Mouse (Mus musculus) kidney, postnatal 10 days (tissue): ENCODE measurements around the gene Stk38.
A peak's percentile ranks its signal among the peaks of the same experiment; 100 is the strongest.
"Not testable (repeated sequence)": the region's sequence is repeated elsewhere in the genome, so short reads cannot be mapped to it uniquely, and the experiment has no call there.

Source experiments
- DNase-seq: peaks from one replicate; pipeline ENCODE4 v3.0.0; 2021; ENCODE audit warnings: mixed read lengths

The Stk38 gene

DNA sequence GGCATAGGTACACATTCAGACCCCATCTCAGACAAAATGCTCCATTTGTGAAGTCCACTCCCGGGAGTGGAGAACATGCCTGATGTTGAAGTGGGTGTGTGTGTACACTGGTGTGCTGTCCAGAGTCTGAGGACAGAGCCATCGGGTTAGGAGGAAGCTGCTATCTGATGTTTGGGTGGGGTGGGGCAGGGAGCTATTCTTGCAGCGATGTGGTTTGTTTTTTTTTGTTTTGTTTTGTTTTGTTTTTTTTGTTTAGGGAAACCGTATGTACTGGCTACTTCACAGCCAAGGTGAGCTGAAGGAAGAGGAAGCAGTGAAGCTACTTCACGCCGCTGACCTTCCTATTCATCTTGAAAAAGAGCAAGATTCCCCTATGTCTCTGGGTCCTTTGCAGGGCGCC lies 983 bp downstream of the Stk38 start:
- DNase-seq: no peak

DNA sequence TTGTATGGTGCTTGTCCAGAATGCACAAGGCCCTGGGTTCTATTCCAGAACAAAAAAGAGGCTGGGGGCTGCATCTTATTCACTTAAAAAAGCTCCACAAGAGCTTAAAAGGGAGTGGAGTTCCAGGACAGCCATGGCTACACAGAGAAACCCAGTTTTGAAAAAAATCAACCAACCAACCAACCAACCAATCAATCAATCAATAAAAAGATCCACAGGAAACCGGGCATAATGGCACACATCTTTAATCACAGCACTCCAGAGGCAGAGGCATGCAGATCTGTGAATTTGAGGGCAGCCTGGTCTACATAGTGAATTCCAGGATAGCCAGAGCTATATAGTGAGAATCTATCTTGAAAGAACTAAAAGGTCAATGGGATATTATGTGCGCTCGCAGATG lies 2.8 kb downstream of the Stk38 start:
- DNase-seq: no peak

DNA sequence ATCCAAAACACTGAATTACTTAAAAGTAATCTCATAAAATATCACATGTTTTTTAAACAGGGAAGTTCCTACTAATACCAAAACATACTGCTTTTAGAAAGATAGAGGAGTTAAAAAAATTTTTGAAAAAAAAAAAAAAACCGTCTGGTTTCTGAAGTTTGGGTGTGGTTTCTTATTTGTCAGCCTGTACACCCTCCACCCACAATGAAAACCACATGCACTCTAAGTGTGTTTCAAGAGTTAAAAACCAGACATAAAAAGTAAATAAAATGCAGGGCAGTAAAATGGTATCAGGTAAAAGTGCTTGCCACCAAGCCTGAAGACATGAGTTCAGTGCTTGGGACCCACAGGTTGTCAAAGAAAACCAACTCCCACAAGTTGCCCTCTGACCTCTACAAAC lies 4.1 kb downstream of the Stk38 start:
- no peak for DNase-seq

DNA sequence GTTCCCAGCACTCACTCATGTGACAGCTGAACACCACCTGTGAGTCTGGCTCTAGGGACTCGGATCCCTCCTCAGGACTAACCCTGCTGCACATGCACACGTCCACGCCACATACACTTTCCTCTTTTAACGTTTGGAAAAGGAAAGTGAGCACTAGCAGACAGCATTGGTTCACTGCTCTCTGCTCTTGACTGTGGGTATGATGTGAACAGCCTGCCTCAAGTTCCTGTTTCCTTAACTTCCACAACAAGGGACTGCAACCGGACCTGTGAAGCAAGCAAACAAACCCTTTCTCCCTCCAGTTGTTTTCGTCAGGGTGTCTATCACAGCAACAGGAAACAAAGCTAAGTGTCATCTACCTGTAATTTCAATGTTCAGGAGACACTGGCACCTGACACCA lies 7.3 kb downstream of the Stk38 start:
- no peak for DNase-seq

DNA sequence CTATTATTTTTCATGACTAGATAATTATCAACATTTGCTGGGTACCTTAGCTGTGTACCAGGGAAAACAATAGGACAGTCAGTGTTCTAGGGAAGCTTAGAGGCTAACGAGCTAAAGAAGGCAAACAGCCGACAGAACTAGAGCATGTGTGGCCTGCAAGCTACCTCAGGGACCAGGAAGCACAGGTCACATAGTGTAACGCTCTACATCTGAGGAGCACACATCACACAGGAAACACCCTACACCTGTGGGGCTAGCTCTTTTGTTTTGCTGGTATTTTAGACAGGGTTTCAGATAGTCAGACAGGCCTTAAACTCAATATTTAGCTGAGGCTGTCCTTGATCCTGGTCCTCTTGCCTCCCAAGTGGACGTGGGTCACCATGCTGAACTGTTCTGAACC lies 13.2 kb downstream of the Stk38 start:
- DNase-seq: no peak

DNA sequence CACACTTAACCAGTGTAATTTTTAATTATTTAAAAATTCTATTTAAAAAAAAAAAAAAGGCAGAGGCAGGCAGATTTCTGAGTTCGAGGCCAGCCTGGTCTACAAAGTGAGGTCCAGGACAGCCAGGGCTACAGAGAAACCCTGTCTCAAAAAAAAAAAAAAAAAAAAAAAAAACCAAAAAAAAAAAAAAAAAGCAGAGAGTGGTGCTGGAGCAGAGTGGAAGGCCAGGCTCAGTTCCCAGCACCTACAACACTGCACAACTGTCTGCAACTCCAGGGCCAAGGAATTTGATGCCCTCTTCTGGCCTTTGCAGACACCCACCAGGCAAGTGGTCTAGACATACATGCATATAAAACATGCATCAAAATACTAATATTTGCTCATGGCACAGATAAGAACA lies 14.8 kb downstream of the Stk38 start:
- not testable (repeated sequence) for DNase-seq

DNA sequence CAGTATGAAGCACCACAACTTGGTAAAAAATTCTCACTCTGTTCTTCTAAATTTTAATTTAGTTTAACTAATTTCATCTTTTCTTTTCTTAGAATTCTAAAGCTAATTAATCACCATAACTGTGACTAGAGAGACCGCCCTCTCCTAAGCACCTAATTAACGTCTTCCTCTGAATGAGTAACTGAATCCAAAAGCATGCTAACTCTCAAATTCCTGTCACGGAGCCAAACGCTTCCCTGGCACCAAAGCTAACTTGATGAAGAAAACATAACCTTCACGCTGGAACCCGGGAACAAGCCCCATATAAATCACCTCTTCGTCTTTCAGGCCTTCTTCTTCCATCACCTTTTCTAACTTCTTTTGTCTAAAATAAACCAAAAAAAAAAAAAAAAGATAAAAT lies 15.7 kb downstream of the Stk38 start:
- peak; percentile 73 for DNase-seq

DNA sequence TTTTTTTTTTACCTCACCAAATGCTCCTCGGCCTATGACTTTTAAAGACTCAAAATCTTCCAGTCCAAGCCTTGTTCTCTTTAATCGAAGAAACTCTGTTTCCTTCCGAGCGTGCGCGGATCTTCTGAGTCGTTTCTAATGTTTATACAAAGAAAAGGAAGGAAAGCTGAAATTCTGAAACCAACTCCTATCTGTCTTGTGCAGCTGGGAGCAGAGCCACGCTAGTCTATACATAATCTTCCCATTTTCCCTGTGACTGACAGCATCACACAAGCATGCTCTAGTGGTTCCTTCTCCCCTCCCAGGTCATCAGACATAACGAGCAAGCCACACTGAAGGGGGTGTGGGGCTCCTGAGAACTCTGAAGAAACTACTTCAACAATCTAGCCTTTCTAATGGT lies 16.5 kb downstream of the Stk38 start:
- DNase-seq: no peak

DNA sequence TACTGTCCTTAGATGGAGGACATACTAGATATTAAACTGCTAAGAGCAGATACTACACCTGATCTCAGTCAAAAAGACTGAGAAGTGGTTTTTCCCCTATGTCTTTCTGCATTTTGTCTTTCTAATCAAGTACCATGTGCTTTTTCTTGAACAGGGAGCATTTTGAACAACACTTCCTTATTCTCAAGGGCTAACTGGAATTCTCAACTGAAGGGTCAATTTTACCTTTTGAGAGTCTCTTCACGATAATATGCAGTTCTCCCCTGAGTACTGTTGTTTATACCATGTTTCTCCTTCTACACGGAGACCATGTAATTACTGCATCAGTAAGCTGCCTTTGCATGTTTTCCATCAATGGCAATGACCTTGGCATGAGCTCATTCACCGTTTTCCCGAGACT lies 17.7 kb downstream of the Stk38 start:
- DNase-seq: no peak

DNA sequence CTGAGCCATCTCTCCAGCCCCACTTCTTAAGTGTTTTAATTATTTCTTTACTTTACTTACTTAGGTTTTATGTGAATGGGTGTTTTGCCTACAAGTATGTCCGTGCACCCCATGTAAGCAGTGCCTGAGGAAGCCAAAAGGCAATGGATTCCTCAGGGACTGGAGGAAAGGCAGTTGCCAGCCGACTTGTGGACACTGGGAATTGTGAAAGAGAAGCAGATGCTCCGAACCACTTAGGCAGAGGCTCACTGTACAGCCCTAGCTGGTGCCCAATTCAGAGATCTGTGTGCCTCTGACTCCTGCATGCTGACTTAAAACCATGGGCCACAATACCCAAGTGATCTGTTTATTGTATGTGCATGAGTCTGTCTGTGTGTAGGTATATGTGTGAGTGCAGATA lies 18.8 kb downstream of the Stk38 start:
- DNase-seq: no peak

DNA sequence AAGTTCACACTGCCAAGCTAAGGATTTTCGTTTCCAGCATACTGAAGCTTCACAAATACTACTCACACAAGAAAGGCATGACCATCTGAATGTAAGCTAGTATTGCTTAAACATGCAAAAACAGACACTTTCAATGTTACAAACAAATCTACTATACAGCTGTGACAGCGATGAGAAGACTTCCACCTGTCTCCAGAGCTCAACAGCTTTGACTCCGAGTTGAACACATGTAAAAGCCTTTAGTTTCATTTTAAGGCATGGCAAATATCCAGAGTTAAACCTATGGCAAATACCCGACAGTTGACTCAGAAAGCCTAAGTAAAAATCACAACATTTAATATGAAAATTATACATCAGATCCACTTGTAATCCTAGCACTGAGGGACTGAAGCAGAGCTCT lies 19.5 kb downstream of the Stk38 start:
- DNase-seq: no peak

DNA sequence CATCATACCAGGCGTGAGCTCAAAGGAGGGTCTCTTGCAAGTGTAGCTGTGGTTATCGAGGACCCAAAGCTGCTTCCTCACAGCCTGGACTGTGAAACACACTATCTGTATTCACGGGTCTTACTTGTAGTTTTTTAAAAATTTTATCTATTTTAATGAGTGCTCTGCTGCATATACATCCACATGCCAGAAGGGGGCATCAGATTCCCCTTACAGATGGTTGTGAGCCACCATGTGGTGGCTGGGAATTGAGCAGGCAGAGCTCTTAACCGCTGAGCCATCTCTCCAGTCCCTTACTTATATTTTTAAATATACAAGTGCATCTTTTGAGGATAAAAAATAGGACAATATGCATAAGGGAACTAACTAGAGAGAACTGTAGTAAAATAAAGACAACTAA lies 20.1 kb downstream of the Stk38 start:
- DNase-seq: peak; percentile 61

DNA sequence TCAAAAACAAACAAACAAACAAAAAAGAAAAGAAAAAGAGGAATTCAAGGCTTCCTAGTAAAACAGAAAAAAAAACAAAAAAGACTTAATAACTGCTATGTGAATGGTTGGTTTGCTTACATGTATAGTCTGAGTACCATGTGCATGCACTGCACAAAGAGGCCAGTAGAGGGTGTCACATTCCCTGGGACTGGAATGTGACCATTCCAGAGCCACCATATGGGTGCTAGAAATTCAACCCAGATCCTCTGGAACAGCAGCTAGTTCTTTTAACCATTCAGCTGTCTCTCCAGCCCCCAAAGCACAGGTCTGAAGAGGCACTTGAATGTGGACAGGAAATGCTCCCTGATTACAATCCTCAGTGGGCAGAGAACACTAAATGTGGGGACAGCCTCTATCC lies 21.0 kb downstream of the Stk38 start:
- DNase-seq: peak; percentile 48

DNA sequence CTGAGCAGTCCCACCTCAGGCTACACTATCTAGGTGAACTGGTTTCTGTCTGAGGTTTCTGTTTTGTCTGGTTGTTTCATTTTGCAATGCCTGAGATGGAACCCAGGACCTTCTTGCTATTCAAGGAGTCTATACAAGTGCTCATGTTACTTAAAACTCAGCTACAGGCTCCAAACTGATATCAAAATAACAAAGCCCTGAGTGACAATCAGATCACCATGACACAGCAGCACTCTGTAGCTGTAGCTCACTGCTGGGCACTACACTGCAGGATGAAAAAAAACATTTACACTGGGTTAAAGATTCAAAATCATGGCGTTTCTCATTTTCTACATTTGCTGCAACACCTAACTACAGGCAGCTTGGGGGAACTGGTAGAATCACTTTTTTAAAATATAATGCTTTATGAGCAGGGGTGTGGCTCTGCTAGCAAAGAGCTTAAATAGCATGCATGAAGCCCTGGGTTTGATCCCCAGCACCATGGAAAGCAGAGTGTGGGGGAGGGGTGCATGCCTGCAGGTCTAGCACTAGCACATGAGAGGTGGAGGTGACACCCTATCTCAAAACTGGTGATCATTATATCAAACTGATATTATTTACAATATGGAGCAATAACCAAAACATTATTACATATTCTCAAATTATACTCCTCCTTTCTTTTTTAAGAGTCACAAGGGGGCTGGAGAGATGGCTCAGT lies 22.9 kb downstream of the Stk38 start:
- DNase-seq: no peak

DNA sequence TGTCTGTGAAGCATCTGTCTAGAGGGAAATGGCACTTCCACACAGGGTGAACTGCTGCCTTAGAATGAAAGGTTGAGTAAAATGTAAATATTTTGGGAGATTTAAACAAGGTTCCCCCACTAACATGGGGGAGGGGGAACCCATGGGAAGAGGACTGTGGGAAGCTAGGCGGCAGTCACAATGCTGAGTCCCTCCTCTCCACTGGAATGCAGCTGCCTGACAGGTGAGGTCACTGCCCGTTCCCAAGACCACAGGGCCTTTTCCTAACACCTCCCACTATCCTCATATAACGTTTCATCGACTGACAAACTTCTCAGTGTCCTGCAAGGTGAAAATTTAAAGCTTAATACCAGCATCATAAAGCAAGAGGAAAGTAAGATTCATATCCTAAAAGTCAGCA lies 25.2 kb downstream of the Stk38 start:
- DNase-seq: no peak

DNA sequence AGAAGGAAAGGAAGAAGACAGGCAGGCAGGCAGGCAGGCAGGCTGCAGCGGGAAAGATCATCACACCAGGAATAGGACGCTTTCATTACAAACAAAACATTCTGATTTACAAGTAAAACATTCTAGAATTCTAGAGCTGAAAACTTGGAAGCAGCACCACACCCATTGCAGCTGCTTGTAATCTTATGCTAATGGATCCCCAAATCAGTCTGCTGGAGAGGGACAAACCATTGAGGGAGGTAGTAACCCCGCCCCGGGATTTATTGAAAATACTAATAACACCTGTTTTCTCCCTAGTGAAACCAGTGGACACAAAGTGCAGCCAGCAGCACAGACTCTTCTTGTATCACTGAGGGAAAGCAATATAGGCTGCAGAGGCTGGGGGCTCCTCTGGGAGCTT lies 26.7 kb downstream of the Stk38 start:
- DNase-seq: no peak

DNA sequence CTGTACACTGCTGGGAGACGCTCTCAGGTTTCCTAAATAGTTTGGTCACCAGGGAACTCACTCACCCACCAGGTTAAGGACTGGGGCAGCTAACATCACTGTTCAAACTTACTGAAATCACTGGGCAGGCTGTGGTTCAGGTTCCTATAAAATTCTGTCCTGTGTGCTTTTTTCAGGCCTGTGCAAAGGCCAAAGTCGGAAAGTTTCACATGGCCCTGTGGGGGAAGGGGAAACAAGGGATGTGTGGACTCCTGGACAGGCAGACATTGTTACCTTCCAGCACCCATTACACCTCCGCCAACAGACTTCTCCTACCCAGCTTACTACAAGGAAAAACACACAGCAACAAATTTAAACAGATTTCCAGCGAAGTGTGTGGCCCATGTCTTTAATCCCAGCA lies 28.7 kb downstream of the Stk38 start:
- no peak for DNase-seq

DNA sequence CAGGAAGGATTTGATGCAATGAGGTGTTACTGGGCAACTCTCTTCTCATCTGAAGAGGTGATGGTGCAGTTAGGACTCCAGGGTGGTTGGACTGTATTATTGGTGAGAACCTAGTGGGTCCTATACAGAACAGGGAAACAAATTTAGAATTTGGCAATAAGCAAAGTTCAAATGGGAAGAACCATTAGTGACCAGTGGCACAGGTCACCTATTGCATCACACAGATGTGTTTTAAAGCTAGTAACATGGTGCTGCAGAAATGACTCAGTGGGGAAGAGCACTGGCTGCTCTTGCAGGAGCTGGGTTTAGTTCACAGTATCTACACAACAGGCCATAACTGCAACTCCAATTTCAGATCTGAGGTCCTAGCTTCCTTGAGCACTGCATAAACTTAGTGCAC lies 37.7 kb downstream of the Stk38 start:
- DNase-seq: no peak

DNA sequence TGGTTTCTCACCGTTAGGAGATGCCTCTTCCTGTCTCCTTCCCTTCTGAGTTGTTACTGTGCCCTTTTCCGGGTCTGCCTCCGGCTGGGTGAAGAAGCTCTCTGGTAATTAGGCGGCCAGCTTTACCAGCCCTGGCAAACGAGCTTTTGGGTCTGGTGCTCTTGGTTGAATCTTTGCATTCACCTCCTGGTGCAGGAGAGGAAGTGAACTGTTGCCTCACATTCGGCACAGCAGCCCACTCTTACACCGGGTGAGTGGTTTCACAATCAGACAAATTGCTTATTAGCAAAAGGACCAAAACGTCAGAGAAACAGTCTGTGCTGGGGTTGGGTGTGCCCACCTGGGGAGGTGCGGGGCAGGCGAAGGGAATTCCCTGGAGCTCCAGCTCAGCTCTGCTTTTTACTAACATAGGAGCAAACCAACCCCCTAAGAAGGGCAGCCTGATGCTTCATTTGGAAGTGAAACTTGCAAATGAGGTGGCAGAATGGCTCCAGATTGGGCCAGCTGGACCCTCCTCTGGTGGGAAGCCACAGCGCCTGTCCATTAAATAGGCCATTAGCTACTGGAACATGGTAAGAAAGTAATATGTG lies 40.7 kb downstream of the Stk38 start:
- no peak for DNase-seq

DNA sequence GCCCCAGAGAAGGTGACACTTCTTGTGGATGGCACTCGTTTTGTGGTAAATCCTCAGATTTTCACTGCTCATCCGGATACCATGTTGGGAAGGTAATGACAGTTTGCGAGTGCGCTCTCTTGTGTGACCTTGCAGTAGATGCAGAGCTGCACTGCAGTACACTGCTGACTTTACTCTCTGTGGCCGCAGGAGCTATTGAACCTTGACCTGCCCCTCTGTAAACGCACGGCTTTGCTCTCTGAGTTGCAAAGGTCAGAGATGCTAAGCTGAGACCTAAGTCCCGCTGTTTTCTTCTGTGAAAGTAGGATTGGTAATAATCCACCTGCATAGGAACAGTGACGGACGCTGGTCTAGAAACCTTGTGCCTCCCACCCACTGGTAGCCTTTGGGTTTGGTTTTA lies 46.2 kb downstream of the Stk38 start:
- no peak for DNase-seq

DNA sequence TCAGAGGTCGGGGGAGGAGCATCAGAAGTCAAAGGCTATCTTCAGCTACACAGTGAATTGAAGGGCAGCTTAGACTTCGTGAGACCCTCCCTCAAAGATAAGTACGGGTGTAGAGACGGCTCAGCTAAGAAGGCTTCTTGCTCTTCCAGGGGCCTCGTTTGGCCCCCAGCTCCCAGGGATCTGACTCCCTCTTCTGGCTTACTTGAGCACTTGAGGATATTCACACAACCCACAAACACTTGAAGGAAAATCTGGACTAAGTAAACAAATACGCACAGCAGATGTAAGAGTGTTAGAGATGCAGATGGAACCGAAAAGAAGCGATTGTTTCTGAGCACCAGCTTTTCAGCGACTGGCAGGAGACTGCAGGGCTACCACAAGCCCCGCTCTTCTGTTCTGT lies 47.2 kb downstream of the Stk38 start:
- DNase-seq: no peak

DNA sequence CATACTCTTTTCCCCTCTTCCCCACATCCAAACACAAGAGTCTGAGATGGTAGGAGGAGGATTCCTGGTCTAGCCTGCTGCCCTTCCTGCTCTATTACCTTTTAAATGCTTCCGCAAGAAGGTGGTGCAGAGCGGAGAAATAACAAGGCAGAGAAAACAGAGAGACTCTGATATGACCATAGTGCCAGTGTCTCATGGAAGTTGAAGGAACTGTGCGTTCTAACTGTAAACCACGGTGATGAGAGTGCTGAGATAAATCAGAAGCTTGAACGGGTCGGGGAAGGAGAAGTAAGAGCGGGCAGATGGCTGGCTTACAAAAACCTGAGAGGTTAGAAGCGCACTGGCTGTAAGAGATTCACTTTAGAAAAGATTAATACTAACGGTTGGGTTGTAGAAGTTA lies 53.4 kb downstream of the Stk38 start:
- DNase-seq: no peak

DNA sequence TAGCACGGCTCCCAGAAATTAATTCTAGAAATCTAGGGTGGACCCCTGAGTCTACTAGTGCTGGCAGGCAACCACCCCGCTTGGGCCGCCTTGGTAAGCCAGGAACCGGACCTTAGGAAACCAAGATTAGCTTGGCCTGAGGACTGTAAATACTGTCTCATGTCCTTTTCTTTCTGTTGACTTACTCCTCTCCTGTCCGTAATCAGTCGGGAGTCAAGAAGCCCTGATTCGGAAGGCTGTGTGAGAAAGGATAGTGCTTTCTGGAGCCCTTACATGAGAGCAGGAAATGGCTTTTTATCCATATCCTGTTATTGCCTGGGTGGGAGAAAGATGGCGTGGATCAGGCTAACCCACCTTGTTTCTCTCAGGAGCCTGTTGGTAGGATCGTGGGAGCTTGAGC lies 54.5 kb downstream of the Stk38 start:
- DNase-seq: peak; percentile 35

DNA sequence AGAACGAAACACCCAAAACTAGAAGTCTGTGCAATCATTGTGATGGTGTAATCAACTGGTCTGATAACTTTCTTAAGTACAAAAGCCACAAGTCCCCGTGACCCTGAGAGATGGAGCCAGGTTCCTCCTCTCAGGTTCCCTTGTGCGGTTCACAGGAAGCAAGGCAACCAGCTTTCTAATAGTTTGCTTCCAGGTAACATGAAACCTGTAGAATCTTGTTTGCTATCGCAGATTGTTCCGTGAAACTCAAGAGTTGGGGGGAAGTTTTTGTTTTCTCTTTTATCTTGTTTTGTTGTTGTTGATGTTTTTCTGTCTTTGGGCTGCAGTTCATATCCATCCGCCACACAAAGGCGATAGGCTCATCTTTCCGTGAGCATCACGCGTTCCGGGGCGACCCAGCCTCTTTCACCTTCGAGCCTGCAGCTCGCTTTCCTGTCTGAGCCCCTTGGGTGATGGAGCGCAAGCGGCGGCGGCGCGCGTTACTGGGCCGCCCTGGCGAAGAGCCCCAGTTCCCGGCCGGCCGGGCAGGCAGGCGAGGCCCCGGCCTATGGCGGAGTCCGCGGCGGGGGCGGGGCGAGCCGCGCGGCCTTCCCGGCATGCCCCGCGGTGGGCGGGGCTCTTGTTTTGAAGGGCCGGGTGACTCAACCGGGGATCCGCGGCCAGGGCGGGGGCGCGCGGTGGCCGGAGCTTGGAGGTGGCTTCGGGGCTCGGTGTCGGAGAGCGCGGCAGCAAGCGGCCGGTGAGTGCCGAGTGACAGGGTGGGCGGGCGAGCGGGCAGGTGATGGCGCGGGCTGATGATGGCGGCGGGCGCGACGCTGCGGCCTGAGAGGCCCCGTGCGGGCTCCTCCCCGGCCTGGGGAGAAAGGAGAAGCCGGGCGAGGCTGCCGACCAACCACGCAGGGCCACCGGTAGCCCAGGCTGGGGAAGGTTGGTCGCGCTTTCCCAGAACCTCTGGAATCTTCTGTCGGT lies 55.7 kb downstream of the Stk38 start, which contains the start of gene Kctd20:
Gene Kctd20 (plus strand): TSS at position 120 of the 969 bp plus-strand sequence.
- DNase-seq: peak; percentile 96
